Mouse (Mus musculus) stomach, embryonic 16.5 days (tissue): ENCODE results near the gene Tekt5. TPM values are rescaled to one million over a fixed set of nuclear protein-coding genes. Genes with fewer than 3 reads are reported as not detected.
A peak's percentile ranks its signal among the peaks of the same experiment; 100 is the strongest.

Source experiments
- ATAC-seq: fragments of 200-750 bp; cut with Nextera tagmentation; 2 replicates; pipeline ENCODE4 v1.8.0; 2017; ENCODE audit warnings: moderate number of reproducible peaks, moderate TSS enrichment; ENCODE audit not compliant: insufficient read depth, low FRiP score
- H3K27ac ChIP-seq: fragments of 300-500 bp; sonication (generic); 2 replicates; pipeline ENCODE4 v1.5.1; 2014; ENCODE audit warnings: low read length
- H3K27me3 ChIP-seq: fragments of 300-500 bp; sonication (generic); 2 replicates; pipeline ENCODE4 v1.6.1; 2014; ENCODE audit warnings: low read length, control low read depth, mixed read lengths; ENCODE audit not compliant: control insufficient read depth, insufficient read depth
- H3K36me3 ChIP-seq: fragments of 300-500 bp; sonication (generic); 2 replicates; pipeline ENCODE4 v1.6.1; 2014; ENCODE audit warnings: low read length; ENCODE audit not compliant: control insufficient read depth, insufficient read depth
- H3K4me1 ChIP-seq: fragments of 300-500 bp; sonication (generic); 2 replicates; pipeline ENCODE4 v1.6.1; 2014; ENCODE audit warnings: low read length, control low read depth, mixed read lengths; ENCODE audit not compliant: control insufficient read depth, insufficient read depth
- H3K4me2 ChIP-seq: fragments of 300-500 bp; sonication (generic); 2 replicates; pipeline ENCODE4 v1.6.1; 2014; ENCODE audit warnings: low read depth, low read length, mixed read lengths
- H3K4me3 ChIP-seq: fragments of 300-500 bp; sonication (generic); replicated peaks from 2 replicates; pipeline ENCODE4 v1.5.1; 2014; ENCODE audit warnings: mild to moderate bottlenecking, low read length
- H3K9ac ChIP-seq: fragments of 300-500 bp; sonication (generic); 2 replicates; pipeline ENCODE4 v1.6.1; 2014; ENCODE audit warnings: low read length
- H3K9me3 ChIP-seq: fragments of 300-500 bp; sonication (generic); replicated peaks from 2 replicates; pipeline ENCODE4 v1.6.1; 2016; ENCODE audit warnings: low read length, control low read depth; ENCODE audit not compliant: control insufficient read depth
- WGBS: fragments of 180-500 bp; shearing (Covaris S2); extraction: QIAGEN DNeasy Blood & Tissue Kit; methylation state at CpG from one replicate; pipeline ENCODE4 v1.1.7; 2014; 5-methylcytosine and 5-hydroxymethylcytosine counted together
- polyA plus RNA-seq: library from polyadenylated mRNA; unstranded; fragments of >200 nt; fragmentation: Nextera tagmentation; extraction: Ambion mirVana; gene quantifications from 2 replicates; pipeline ENCODE4 v1.2.1, GENCODE M21; 2015

Tekt5 gene
- polyA plus RNA-seq, 1 experiment from 2014 or later, result 1.7 TPM

DNA sequence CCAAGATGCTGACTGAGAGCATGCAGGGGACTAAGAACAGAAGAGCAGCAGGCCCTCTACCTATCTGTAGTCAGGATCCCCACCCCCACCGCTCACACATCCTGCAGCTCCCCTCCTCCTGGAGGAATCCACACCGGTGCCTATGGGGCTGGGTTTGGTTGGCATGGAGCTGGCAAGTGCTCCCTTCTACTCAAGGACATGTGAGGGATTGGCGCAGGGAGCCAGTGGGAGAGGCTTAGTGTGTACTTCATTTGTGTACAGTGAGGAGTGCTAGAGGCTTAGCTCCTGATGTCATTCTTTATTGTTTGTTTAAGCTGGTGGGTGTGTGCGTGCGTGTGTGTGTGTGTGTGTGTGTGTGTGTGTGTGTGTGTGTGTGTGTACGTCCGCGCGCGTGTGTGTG, 45.4 kb downstream of the Tekt5 start:
- Histone ChIP-seq H3K36me3 (no peaks in the 10 kb centered on the region), H3K4me3 (no peak overlapping the region), H3K27ac (peak overlapping the region; percentile 91), H3K9me3 (no peaks in the 10 kb centered on the region), H3K4me1 (peaks cover 7% of the 10 kb centered on the region; the same call in 1 of the 2 replicates), H3K27me3 (no peaks in the 10 kb centered on the region), H3K4me2 (peak overlapping the region; percentile 17; the same call in 1 of the 2 replicates), H3K9ac (peak overlapping the region; percentile 50; the same call in 1 of the 2 replicates)
- peak; percentile 88 for ATAC-seq
- 44% methylated on average over 10 of the region's 10 CpGs for WGBS

DNA sequence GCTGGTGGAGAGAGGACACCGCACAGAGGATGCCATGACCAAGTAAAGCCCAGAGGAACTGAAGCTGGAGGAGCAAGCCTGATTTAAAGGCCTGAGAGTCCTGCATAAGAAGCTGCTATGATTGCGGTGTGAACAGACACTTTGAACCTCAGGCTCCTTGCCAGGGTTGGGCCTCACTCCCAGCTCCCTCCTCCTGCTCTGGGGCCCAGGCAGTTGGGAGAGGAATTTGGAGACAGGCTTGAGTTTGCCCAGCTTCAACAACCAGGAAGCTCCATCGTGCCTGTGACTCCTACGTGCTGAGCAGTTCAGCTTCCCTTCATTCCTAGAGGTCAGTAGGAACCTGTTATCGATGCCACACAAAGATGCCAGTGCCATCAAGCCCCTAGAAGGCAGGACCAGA, 45.9 kb downstream of the Tekt5 start:
- Histone ChIP-seq H3K9ac (peak overlapping the region; percentile 50; the same call in 1 of the 2 replicates), H3K4me2 (peak overlapping the region; percentile 17; the same call in 1 of the 2 replicates), H3K4me3 (no peak overlapping the region), H3K9me3 (no peaks in the 10 kb centered on the region), H3K27ac (peak overlapping the region; percentile 91), H3K4me1 (peaks cover 7% of the 10 kb centered on the region; the same call in 1 of the 2 replicates), H3K36me3 (no peaks in the 10 kb centered on the region), H3K27me3 (no peaks in the 10 kb centered on the region)
- ATAC-seq, result peak; percentile 56; the same call in 1 of the 2 replicates
- 39% methylated on average over 5 of the region's 5 CpGs for WGBS

GRCm38 (mm10) chr16:10347551-10347950, 47.7 kb downstream of the Tekt5 start:
- Histone ChIP-seq H3K9ac (no peak overlapping the region), H3K36me3 (no peaks in the 10 kb centered on the region), H3K4me2 (no peak overlapping the region), H3K4me1 (peaks cover 7% of the 10 kb centered on the region; the same call in 1 of the 2 replicates), H3K4me3 (no peak overlapping the region), H3K9me3 (no peaks in the 10 kb centered on the region), H3K27me3 (no peaks in the 10 kb centered on the region), H3K27ac (peak overlapping the region; percentile 76)
- WGBS, result 65% methylated on average over 7 of the region's 7 CpGs
- peak; percentile 31; the same call in 1 of the 2 replicates for ATAC-seq

DNA sequence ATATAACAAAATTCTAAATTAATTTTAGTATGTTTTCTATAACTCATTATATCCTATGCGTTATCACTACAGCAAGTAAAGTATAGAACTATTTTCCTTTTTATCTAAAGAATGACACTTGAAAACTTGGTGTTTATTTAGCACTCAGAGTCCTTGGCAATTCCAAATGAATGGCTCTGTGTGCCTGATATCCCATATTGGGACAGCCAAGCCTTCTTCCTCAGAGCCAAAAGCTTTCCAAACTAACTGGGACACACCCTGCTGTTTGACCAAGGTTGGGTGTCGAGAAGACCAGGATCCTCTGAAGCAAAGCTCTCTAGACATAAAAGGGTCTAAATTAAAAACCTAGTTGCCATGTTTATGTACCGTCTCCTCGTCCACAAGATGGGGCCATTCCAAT, 54.2 kb downstream of the Tekt5 start:
- Histone ChIP-seq H3K4me1 (0 out of 2 replicates have a peak, but pooled peaks cover 4% of the 10 kb centered on the region), H3K36me3 (no peaks in the 10 kb centered on the region), H3K9ac (no peak overlapping the region), H3K4me3 (no peak overlapping the region), H3K27me3 (no peaks in the 10 kb centered on the region), H3K4me2 (no peak overlapping the region), H3K9me3 (no peaks in the 10 kb centered on the region), H3K27ac (no peak overlapping the region; the same call in 1 of the 2 replicates)
- 59% methylated on average over 4 of the region's 4 CpGs for WGBS
- ATAC-seq, result no peak

GRCm38 (mm10) chr16:10339930-10340329, 55.4 kb downstream of the Tekt5 start:
- Histone ChIP-seq H3K4me1 (0 out of 2 replicates have a peak, but pooled peaks cover 6% of the 10 kb centered on the region), H3K9me3 (no peaks in the 10 kb centered on the region), H3K4me3 (no peak overlapping the region), H3K27me3 (no peaks in the 10 kb centered on the region), H3K4me2 (no peak overlapping the region), H3K27ac (no peak overlapping the region), H3K9ac (no peak overlapping the region), H3K36me3 (no peaks in the 10 kb centered on the region)
- no peak for ATAC-seq
- WGBS, result 92% methylated on average over 10 of the region's 10 CpGs

GRCm38 (mm10) chr16:10338601-10339000, 56.7 kb downstream of the Tekt5 start:
- no peak for ATAC-seq
- WGBS, result 81% methylated on average over 5 of the region's 5 CpGs

GRCm38 (mm10) chr16:10337422-10338197, 57.7 kb downstream of the Tekt5 start:
- Histone ChIP-seq H3K36me3 (no peaks in the 10 kb centered on the region), H3K27me3 (no peaks in the 10 kb centered on the region), H3K4me2 (no peak overlapping the region), H3K27ac (peak overlapping the region; percentile 30; the same call in 1 of the 2 replicates), H3K4me1 (0 out of 2 replicates have a peak, but pooled peaks cover 6% of the 10 kb centered on the region), H3K9me3 (no peaks in the 10 kb centered on the region), H3K9ac (0 out of 2 replicates have a peak overlapping the region, but pooled peaks have one; percentile 4), H3K4me3 (no peak overlapping the region)
- WGBS, result 69% methylated on average over 13 of the region's 13 CpGs
- no peak; the same call in 1 of the 2 replicates for ATAC-seq

More at GRCm38 (mm10) chr16:10338601-10339000, 56.7 kb downstream of the Tekt5 start:
- Histone ChIP-seq H3K36me3 (no peaks in the 10 kb centered on the region), H3K4me1 (0 out of 2 replicates have a peak, but pooled peaks cover 6% of the 10 kb centered on the region), H3K4me3 (no peak overlapping the region), H3K9me3 (no peaks in the 10 kb centered on the region), H3K4me2 (no peak overlapping the region), H3K27ac (peak overlapping the region; percentile 30; the same call in 1 of the 2 replicates), H3K27me3 (no peaks in the 10 kb centered on the region), H3K9ac (no peak overlapping the region)

- 87% methylated on average over 19 of the region's 19 CpGs for WGBS
- H3K4me3 ChIP-seq, result no peak overlapping the region
- H3K27me3 ChIP-seq, result no peaks in the 10 kb centered on the region
- H3K4me2 ChIP-seq, result no peak overlapping the region
- H3K27ac ChIP-seq, result peak overlapping the region; percentile 32
- H3K9ac ChIP-seq, result no peak overlapping the region
- no peaks in the 10 kb centered on the region for H3K9me3 ChIP-seq
- 0 out of 2 replicates have a peak, but pooled peaks cover 6% of the 10 kb centered on the region for H3K4me1 ChIP-seq
- no peak for ATAC-seq
- H3K36me3 ChIP-seq, result no peaks in the 10 kb centered on the region
These were observed 58.6 kb downstream of the Tekt5 start for GRCm38 (mm10) chr16:10336454-10337421.
